Mouse (Mus musculus) naive thymus-derived CD4-positive, alpha-beta T cell, adult 2 months (primary cell): ENCODE data around the gene Eef1e1.
"Not testable (repeated sequence)": the region's sequence is repeated elsewhere in the genome, so short reads cannot be mapped to it uniquely, and the experiment has no call there.

ENCODE experiments used
- DNase-seq: peaks from one replicate; pipeline ENCODE4 v3.0.0-alpha.2; 2011; ENCODE audit warnings: low read depth

Eef1e1 gene

DNA sequence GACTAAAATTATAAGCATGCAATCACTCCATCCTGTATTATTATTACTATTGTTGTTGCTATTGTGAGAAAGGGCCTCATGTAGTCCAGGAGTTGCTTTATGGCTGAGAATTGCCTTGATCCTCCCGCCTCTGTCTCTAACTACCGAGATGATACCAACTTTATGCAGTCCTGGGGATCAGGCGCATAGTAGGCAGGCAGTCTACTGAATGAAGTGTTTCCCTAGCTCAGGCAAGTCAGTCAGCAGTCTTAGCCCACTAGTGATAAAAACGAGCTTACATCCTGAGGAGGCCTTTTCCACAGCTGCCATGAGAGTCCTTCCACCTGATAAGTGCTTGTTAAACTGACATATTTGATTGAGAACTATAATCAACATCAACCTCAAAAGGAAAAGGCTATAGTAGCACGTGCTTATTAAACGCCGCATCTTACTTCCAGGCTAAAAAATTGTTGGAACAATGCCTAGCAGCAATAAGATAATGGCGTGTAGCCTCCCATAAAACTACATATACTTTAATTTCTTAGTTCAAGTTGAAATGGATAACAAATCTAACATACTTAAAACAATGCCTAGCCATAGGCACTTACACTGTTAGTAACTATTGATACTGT, 34.5 kb downstream of the Eef1e1 start:
- DNase-seq, result no peak

DNA sequence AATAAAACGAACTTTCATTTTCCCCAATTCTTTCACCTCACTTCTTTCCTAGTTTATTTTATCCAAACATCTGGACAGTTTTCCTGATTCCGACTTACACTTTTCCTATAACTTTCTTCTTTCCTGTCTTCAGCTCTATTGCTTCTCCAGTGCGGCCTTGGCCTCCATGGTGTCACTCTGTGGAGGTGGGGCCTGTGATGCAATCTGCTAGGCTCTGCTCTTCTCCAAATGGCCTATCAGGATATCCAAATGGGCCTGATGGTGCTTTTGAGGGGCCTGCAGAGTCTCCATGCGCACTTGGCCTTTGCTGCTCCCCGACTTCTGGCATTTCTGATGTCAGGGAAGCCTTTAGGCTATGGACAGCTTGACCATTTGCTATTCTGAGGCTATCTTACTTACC, 35.6 kb downstream of the Eef1e1 start:
- DNase-seq, result no peak

DNA sequence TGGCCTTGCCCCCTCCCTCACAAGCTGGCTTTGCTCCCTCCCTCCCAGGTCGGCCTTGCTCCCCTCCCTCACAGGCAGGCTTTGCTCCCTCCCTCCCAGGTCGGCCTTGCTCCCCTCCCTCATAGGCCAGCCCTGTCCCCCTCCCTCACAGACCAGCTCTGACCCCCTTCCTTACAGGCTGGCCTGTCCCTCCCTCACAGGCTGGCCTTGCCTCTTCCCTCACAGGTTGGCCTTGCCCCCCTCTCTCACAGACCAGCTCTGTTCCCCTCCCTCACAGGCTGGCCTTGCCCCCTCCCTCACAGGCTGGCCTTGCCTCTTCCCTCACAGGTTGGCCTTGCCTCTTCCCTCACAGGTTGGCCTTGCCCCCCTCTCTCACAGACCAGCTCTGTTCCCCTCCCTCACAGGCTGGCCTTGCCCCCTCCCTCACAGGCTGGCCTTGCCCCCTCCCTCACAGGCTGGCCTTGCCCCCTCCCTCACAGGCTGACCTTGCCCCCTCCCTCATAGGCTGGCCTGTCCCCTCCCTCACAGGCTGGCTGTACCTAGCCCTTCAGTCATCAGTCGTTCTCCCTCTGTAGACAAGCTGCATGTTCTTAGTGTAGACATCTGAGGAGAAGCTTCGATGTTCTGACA, 40.7 kb downstream of the Eef1e1 start:
- DNase-seq, result not testable (repeated sequence)

DNA sequence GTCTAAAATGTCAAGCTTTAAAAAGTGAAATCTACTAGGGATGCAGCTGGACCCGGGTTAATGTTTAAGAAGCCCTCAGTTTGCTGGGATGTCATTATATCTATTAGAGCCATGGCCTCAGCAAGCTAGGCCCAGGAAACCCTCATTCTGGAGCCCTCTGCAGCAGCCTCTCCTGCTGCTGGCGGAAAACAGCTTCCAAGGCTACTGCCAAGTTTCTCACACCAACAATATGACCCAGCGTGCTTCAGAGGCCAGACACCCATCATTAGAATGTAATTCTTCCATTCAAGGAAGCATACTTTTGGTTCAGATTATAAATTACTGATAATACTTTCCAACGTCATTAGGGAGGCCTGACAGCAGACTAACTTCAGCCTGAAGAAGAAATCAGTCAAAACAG, 42.0 kb downstream of the Eef1e1 start:
- DNase-seq, result no peak

DNA sequence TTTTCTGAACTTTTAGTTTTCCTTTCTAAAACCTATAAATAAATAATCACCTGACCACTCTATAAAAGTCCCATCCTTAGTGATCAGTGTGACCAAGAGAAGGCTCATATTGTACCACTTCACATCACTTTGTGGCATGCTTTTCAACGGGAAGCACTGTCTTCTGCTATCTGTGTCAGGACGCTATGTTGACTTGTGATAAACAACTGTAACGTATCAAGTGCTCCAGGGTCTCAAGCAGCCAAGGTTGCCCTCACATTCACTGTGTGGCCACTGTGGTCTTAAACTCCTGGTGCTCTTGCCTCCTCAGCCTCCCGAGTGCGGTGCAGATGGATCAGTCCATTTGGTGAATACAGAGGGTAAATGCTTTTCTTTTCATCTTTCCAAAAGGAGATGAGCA, 43.2 kb downstream of the Eef1e1 start:
- no peak for DNase-seq

DNA sequence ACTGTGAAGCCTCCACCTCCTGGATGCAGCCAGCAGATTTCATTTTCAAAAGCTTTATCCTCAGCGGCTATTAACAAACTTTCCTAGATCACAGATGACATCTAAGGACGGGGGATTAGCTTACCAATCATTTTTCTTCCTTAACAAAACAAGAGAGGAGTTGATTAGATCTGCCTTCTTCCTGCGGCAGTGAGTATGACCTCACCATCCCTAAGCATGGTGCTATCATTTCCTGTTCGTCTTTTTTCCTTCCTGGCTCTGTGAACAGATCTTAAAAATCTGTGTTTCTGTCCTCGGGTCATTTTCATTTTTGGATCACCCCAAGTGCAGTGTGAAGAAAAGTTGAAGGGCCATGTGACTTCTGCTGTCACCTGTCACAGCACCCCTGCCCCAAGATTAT, 44.6 kb downstream of the Eef1e1 start:
- DNase-seq, result no peak

DNA sequence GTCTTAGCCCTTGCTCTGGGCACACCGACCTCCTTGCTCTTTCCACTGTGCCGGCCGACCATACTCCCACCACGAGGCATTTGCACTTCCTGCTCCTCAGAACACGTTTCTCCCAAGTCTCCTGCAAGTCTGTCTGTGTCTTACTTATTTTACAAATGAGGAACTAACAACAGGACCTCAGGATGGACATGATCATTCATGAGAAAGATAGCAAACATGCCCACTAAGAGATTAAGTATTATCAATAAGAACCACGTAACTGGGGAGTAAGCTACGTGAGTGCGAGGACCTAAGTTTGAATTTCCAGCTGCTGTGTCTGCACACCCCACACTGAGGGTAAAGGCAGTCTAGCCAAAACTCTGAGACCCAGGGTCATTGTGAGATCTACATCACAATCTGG, 45.3 kb downstream of the Eef1e1 start:
- no peak for DNase-seq

DNA sequence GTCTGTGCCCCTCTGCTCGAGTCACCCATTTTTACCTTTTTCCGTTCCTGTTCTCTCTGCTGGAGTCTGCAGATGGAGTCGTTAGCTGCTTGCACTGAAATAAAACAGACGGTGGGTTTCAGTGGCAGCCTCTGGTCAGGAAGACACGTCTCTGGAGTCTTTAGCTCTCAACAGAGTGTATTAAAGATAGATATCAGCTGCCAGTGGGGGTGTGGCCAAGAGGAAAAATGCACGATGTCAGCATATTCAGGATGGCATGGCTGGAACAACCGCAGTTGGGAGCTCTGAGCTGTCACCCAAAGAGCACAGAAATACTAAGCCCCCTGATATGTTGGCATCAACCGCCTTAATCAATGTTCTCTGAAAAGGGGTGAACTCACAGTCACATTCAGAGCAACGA, 46.2 kb downstream of the Eef1e1 start:
- DNase-seq, result no peak

DNA sequence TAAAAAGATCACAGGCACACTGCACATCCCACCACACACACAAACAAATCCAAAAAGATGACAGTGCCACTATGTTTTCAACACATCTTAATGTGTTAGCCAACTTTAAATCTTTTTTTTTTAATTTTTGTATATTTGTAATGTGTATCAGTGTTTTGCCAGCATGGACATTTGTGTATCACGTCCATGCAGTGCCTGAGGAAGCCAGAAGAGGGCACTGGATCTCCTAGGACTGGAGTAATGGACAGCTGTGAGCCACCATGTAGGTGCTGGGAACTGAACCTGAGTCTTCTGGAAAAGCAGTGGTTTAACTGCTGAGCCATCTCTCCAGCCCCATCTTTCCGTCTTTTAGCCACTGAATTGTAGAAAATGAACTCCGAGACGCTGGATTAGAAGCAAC, 46.7 kb downstream of the Eef1e1 start:
- DNase-seq, result no peak

DNA sequence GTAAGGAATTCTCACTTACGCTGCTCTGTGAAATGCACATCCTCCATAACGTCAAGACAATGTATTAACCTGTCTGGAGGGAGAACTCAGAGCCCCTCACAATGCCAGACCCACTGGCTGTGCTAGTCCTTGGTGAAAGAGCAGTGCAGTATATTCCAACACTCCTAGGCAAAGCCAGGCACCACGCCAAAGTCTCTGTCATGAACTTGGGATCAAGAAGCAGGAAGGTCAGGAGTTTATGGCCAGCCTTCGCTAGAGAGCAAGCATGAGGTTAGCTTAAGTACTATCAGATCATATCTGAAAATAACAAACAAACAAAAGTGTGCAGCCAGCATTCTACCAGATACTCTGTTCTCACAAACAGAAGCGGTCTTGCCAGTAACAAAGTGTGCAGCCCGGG, 48.5 kb downstream of the Eef1e1 start:
- no peak for DNase-seq

DNA sequence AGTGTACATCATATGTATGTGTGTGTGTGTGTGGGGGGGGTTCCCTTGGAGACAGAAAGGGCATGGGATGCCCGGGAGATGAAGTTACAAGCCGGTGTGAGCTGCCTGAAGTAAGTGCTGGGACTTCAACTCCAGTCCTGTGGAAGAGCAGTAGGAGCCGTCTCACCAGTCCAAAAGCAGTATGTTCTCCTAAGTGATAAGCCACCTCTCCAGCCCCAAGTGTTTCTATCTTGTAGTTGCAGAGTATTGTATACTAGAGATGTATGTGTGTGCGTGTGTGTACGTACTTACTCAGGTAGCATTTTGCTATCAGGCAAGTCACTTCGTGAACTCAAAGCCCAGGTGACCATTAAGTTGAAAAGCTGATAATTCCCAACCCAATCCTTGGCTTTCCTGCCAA, 51.7 kb downstream of the Eef1e1 start:
- DNase-seq, result no peak

DNA sequence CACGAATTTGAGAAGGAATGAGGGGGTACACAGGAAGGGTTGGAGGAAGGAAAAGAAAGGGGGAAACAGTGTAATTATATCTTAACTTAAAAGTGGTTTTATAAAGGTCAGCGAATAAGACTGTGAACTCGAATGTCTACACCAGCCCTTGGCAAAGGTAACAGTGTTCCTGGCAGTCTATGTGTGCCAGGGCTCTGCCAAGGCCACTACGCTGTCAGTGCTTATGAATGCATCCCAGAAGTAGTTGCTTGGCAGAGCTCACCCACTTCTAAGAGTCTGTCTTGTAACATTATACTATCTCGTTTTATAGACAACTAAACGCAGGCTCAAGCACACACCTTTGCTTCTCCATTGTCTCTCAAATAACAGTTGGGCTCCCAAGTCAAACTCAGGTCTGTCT, 53.5 kb downstream of the Eef1e1 start:
- DNase-seq, result no peak

DNA sequence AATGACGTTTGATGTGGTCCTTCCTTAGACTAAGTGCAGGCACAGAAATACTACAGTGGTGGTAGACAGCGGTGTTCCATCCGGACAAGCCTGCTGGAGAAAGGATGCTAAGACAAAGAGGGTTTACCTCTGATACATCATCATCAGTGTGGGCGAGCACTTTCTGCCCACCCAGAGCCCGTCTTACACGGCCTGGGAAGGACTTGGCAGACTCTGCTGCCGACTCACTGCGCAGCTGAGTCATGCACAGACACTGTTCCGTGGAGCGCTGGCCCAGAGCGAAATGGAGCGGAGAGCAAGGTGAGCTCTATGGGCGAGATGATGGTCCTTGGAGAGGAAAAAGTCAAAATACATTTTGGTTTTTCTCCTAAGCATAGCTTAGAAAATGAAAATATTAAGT, 55.9 kb downstream of the Eef1e1 start:
- DNase-seq, result no peak

DNA sequence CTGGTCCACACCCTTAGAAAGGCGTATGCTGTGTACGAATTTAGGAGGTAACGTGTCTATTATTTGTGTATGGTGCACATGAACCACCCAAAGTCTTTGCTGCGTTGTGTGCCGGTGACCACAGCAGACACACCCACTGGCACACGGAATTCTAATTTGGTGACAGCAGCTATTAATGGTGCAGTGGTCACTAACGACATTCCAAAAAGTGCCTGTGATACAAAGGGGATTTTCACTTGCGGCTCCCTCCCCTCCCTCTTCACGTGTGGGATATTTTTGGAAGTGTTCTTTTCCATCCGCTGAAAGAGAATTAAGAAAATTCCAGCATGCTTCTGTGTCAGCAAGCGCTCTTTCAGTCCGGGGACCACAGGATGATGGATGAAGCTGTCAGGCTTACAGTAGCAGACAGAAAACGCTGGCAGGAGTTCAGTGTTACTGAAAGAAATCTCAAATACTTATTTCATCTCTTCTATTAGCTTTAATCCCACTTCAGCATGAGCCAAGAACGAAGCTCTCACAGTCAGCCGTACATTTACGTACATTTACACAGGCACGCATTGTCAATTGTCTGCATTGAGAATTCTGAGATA, 56.5 kb downstream of the Eef1e1 start:
- DNase-seq, result no peak

DNA sequence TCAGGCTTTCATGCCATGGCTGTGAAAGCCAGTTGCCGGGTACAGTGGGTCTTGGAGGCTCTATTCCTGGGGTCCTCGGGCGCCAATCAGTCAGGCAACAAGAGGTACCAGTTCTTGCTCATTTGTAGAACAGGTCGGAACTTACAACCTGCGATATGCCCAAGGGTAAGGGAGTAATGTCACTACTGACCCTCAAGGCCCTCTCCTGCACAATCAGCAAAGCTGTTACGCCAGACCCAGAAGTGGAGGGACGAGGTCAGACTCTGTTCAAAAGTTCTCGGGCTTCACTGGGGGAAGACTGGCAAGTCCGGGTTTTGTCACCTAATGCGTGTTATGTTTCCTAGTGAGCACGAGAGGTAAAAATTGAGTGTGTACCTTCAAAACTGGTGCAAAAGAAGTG, 58.0 kb downstream of the Eef1e1 start:
- no peak for DNase-seq

DNA sequence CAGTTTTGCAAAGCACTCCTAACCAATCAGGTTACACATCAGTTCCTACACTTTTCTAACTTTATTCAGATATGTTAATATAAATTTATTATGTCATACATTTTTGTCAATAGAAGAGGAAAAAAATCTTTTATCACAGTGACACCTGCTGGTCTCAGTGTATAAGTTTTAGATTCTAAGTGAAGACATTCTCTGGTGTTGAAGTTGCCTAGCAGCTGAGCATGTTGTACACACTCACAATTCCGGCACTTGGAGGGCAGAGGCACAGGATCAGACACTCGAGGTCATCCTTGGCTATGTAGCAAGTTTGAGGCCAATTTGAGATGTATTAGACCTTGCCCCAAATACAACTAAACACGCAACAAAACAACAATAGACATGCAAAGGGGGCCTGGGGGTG, 61.8 kb downstream of the Eef1e1 start:
- no peak for DNase-seq

DNA sequence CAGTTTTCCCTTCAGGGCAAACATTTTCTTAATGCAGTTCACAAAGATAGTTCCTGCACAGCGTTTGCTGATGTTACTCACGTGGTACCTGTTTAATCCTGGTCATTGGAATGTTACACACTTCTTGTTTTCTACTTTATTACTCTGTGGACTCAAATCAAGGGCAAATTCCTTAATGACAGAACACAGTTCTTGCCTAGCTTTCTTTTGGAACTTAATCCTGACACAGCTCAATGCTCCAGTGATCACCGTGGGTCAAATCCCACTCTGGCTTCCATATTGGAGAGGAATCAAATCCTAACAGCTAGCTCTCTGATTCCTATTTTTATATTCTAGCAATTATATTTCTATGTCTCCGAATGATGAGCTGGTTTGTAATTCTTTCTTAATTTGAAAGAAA, 62.4 kb downstream of the Eef1e1 start:
- DNase-seq, result no peak
